Mouse (Mus musculus) bone marrow macrophage, adult 2 months (primary cell): ENCODE measurements at regions not wholly inside any gene's neighbourhood (a gene's known extent, or its start where the extent isn't known, plus 50 kb on each side); places are given as distances from the start of the nearest gene placed in this dataset.

Source experiments
- CTCF ChIP-seq: IDR thresholded peaks from 2 replicates; pipeline ENCODE4 v1.5.1; 2012; ENCODE audit warnings: low read depth, mild to moderate bottlenecking, low read length, moderate library complexity
- POLR2A ChIP-seq: IDR thresholded peaks from 2 replicates; pipeline ENCODE4 v1.6.1; 2012; ENCODE audit warnings: mild to moderate bottlenecking, low read depth, low read length, borderline replicate concordance

DNA sequence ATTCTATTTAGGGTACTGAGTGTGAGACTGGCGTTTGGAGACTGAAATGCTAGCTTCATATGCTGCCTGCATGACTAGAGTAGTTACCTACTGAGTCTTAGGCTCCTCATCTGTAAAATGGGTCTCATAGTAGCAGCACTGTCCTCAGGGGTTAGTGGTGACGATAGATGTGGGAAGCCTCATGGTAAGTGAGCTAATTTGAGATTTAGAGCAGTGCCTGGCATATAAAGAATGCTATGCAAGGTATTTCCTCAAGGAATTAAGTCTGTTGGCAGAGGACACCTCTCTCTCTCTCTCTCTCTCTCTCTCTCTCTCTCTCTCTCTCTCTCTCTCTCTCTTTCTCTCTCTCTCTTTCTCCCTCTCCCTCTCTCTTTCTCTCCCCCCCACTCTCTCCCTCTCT, 257.4 kb downstream of the 4933412E24Rik start:
- no peak for TF ChIP-seq POLR2A
- TF ChIP-seq CTCF = no peak
